Mouse (Mus musculus) CD4-positive, CD25-positive, alpha-beta regulatory T cell, adult 4 months (primary cell): ENCODE results near the gene Tssk3. TPM values are rescaled to one million over a fixed set of nuclear protein-coding genes. Genes with fewer than 3 reads are reported as not detected.
"Not testable (repeated sequence)": the region's sequence is repeated elsewhere in the genome, so short reads cannot be mapped to it uniquely, and the experiment has no call there.

Experiments
- ATAC-seq: one replicate; pipeline ENCODE4 v1.8.0; 2017
- polyA plus RNA-seq, 2 experiments: library from polyadenylated mRNA; unstranded; fragments of 100-300 nt; shearing (Covaris generic); gene quantifications; one replicate each; pipeline ENCODE4 v1.2.1; 2017

The Tssk3 gene
- not detected for polyA plus RNA-seq

DNA sequence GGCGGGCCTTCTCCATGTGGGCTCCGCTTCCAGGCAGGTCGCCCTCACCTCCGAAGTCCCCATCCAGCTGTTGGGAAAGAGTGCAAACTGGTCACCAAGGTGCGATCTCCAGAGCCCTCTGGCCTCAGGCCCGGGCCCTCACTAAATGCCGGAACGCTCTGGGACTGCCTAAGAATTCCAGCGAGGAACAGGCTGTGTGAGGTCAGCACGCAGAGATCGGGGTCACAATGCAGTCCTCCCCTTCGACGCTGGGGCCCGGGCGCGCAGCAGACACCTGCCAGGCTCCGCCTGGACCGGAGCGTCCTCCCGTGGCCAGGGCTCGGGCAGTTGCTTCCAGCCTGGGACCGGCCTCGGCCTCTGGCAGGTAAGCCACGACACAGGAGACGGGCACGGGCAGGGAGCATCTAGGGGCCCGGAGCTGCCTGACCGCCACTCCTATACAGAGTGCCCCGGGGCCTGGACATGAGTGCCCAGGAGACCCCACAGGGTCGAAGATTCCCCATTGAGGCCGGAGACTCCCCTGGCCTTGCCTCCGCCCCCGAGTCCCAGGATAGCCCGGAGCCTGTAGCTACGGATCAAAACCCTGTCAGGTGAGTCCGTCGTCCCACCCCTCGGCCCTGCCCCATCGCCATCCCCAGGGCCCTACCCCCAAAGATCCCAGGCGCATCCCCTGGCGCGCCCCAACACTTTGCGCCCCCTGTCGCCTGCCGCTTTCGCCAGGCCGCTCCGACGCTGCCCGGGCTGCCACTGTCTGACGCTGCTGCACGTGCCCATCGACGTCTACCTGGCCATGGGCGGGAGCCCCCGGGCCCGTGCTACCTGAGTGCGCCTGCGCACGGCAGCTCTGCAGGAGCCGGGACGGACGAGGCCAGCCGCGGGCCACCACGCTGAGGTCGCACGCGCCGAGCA is at the start of gene Tssk3, which contains the start of gene Fam229a:
Gene Tssk3 (minus strand): TSS at position 51 of the 909 bp plus-strand sequence.
Gene Fam229a (plus strand): TSS at position 219 of the 909 bp plus-strand sequence.
- no peak for ATAC-seq

DNA sequence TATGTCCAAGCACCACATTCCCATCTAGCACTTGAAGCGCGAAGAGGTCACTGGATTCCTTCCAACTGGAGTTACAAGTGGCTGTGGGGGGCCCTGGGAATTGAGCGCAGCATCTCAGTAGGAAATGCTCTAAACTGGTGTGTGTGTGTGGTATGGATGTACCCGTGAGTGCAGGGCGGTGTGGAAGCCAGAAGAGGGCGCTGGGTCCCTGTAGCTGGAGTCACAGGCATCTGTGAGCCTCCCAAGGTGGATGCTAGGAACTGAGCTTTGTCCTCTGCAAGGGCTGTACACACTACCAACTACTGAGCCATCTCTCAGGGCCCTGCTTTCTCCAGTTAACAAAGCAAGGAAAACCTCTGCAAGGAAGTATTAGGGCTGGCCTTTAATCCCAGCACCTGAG is 49.2 kb upstream of the Tssk3 start:
- ATAC-seq = no peak

DNA sequence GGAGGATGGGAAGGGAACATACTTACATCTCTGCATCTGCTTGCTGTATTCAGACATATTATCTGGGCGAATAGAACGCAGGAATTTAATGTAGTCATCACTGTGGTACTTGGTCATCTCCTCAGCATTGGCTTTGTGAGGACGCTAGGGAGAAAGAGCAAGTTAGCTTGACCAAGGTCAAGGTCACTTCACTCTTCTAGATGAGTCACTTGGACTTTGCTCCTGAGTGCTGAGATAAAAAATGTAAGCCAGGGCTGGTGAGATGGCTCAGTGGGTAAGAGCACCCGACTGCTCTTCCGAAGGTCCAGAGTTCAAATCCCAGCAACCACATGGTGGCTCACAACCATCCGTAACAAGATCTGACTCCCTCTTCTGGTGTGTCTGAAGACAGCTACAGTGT is 38.1 kb upstream of the Tssk3 start:
- ATAC-seq = not testable (repeated sequence)

- ATAC-seq = no peak
Observed at GRCm38 (mm10) chr4:129525889-129526288, 35.1 kb upstream of the Tssk3 start.

DNA sequence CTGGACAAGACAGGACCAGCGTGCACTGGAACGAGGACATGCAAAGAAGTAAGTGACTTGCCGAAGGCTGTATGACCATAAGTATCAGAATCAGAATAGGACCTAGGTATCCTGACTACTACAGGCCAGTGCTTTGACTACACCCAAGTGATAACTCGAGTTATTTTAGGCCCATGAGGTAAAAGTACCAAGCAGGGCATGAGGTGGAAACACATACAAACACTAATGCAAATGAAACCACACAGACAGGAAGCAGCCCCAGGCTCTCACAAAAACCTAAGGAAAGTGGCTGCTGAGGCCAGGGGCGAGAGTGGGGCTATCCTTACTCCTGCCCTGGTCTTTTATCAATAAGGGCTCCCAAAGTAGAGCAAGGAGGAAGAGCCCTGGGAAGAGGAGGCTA is 34.5 kb upstream of the Tssk3 start:
- ATAC-seq = peak; percentile 87

DNA sequence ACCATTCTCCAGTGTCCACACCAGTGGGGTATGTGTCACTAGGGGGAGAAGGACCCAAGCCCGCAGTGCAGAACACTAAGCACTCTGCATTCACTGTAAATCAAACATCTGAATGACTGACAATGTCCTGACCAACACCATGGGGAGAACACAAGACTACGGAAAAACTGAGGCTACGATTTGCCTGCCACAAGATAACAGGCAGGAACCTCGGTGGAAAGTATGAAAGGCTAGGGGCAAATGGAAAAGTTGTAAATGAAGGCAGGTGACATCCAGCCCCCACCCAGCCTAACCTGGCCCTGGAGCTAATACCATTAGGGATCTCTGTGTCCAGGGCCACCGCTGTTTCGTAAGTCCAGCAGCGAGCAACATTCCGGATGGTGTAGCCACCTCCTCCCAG is 27.7 kb upstream of the Tssk3 start:
- no peak for ATAC-seq

DNA sequence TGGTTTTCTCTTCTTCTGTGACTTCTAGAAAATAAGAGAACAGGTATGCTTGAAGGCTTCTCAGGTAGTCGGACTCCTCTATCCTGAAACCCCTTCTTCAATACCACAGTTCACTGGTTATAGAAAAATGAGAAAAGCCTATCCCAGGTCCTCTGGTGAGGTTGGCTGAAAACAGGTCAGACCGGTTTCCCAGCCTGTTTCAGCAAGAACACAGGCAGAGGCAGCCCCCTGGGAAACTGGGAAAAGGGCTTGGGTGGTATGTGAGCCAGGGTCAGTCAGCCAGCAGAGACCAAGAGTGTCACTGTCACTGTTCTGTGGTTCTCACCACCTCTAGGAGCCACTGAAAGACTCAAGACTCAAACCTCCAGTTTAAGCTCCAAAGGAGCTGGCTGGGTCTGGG is 26.1 kb upstream of the Tssk3 start:
- ATAC-seq = no peak

DNA sequence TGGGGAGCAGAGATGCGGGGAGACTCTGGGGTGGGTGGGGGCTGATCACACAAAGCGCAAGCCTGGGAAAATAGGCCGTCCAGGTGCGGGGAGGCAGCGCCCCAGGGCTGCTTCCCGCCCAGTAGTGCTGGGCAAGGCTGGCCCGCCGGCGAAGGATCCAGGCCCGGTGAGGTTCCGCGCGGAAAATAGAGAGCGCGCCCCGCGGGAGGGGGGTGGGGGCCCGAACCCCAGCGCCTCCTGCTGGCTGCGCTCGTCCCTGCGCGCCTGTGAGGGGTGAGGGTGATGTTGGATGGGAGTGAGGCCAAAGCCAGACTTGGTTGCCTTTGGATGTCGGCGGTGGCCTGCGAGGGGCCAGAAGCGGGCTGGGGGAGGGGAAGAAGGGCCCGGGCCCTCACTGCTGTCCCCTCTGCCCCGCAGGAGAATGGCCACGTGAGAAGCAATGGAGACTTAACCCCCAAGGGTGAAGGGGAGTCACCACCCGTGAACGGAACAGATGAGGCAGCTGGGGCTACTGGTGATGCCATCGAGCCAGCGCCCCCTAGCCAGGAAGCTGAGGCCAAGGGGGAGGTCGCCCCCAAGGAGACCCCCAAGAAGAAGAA is 23.6 kb upstream of the Tssk3 start:
- ATAC-seq = peak; percentile 78

GRCm38 (mm10) chr4:129513891-129514290 is 23.1 kb upstream of the Tssk3 start:
- ATAC-seq = no peak

DNA sequence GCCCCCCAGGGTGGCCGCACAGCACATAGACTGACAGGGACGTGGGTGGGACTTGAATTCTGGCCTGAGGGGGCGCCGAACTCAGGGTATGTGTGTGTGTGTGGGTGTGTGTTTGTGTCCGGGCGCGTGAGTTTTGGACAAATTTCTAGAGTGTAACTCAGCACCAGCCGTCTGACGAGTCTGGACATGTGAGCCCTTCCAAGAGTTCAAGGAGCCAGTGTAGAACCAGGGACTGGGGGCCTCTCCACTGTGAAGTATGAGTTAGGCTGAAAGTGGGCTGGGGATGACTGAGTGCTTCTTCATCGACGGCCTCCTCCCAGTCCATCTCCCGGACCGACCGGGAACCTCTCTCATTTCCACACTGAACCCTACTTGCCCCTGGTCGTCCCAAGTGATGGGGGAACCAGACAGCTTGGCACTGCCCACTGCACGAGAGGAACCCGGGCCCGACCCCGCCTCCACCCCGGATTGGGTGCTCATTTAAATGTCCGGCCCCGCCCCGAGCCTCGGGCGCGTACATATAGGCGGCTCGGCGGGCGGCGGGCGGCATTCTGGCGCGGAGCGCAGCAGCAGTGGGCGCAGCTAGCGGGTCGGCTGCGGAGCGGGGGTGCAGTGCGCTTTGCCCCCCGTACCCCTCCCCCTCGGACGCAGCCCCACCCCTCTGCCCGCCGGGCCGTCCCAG is 22.4 kb upstream of the Tssk3 start, which contains the start of gene Marcksl1:
Gene Marcksl1 (plus strand): TSS at position 496 of the 682 bp plus-strand sequence.
- ATAC-seq = peak; percentile 79

- no peak for ATAC-seq
Observed at GRCm38 (mm10) chr4:129511413-129512096, 20.7 kb upstream of the Tssk3 start.

GRCm38 (mm10) chr4:129510723-129511412 is 20.0 kb upstream of the Tssk3 start:
- ATAC-seq = no peak

DNA sequence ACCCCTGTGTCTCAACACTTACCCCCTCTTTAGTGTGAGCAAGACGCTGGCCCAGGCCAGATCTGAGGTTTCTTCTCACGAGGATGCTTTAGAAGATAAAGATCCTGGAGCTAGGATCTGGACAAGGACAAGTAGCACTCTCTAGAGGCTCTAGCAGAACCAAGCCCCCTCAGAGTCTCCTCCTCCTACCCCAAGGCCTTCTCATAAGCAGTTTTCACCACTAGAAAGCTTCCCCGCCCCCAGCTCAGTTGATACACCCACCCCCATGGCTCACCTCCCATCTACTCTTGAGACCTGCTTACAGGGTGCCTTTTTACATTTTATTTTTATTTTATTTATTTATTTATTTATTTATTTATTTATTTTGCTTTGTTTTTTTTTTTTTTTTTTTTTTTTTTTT is 18.8 kb upstream of the Tssk3 start:
- no peak for ATAC-seq

DNA sequence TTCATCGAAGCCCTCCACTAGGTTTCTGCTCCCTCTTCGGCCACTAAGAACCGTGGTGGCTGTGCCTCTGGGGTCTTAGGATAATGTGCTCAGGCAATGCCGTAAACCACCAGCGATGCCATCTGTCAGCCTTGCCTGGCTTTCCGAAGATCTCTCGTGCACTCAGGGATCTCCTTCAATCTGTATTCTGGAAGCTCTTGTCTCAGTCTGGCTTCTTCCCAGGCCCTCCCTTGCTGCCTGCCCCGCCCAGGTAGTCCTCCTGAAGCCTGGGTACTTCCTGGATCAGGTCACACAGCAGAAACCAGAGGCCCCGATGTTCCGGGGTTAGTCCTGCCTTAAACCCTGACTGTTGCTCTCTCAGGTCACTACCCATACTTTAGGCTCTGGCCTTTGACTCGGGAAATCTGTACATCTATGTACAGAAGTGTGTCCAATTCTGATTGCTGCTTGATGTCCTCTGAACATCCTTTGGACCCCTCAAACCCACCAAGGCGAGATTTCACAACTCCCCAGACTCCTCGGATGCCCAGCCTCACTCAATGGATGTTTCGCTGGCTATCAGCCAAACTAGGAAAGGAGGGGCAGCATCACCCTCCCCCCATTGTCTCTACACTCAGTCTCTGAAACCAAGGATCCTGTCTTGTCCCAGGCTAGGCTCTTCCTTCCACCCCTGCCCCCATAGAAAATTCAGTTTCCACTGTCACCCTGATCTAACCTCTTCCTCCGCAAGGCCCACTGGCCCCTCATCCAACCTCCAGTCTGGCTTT is 18.2 kb upstream of the Tssk3 start:
- ATAC-seq = no peak

GRCm38 (mm10) chr4:129508237-129508515 is 17.4 kb upstream of the Tssk3 start:
- no peak for ATAC-seq

GRCm38 (mm10) chr4:129507434-129508236 is 16.8 kb upstream of the Tssk3 start:
- ATAC-seq = peak; percentile 96

- ATAC-seq = no peak
Observed at GRCm38 (mm10) chr4:129505511-129505910, 14.7 kb upstream of the Tssk3 start.

DNA sequence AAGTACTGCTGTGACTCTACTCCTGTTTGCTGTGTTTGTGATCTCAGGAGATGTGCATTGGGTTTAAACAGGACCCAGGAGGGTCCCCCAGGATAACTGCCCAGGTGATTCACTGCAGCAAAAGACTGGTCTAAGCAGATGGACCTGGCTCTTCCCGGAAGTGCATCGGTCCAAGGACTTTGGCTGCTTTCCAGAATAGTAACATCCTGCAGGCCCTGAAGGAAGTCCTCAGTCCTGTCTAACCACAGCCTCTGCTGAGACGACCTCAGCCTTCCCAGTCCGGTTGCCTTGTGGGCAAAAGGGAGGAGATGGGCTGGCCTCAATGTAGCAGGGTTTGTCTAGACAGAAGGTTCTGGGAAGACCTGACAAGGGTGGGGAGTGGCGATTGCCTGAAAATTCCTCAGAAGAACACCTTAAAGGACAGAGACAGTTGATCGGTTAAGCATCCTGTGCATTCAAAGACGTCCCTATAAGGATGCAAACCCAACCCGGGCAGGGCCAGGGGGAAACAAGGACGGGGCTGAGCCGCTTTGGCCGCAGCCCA is 12.2 kb upstream of the Tssk3 start:
- no peak for ATAC-seq

- no peak for ATAC-seq
Observed at GRCm38 (mm10) chr4:129502327-129502888, 11.6 kb upstream of the Tssk3 start.
